Mouse (Mus musculus): Measurements from ENCODE around the gene Zdhhc13. TPM values are rescaled to one million over a fixed set of nuclear protein-coding genes. Genes with fewer than 3 reads are reported as not detected.
A peak's percentile ranks its signal among the peaks of the same experiment; 100 is the strongest.

The Zdhhc13 gene
- total RNA-seq, 2 experiments from 2014 or later: 7.7 to 19.7 TPM

GRCm38 (mm10) chr7:48836949-48837348, 48.1 kb downstream of the Zdhhc13 start:
- ATAC-seq (replicated peaks; ENCODE audit: low FRiP score, poor library complexity, severe bottlenecking): no peak

GRCm38 (mm10) chr7:48838434-48838833, 49.6 kb downstream of the Zdhhc13 start:
- ATAC-seq (replicated peaks; ENCODE audit: low FRiP score, poor library complexity, severe bottlenecking): no peak

- ATAC-seq (replicated peaks; ENCODE audit: low FRiP score, poor library complexity, severe bottlenecking): no peak
Observed at GRCm38 (mm10) chr7:48840545-48840944, 51.7 kb downstream of the Zdhhc13 start.

GRCm38 (mm10) chr7:48841538-48841937, 52.7 kb downstream of the Zdhhc13 start:
- no peak for ATAC-seq (replicated peaks; ENCODE audit: low FRiP score, poor library complexity, severe bottlenecking)

- ATAC-seq (replicated peaks; ENCODE audit: low FRiP score, poor library complexity, severe bottlenecking): no peak
Observed at GRCm38 (mm10) chr7:48842353-48842752, 53.5 kb downstream of the Zdhhc13 start.

- ATAC-seq (replicated peaks; ENCODE audit: low FRiP score, poor library complexity, severe bottlenecking): no peak
Observed at GRCm38 (mm10) chr7:48843541-48843940, 54.7 kb downstream of the Zdhhc13 start.

- no peak for ATAC-seq (replicated peaks; ENCODE audit: low FRiP score, poor library complexity, severe bottlenecking)
Observed at GRCm38 (mm10) chr7:48845213-48845973, 56.6 kb downstream of the Zdhhc13 start.

- no peak for ATAC-seq (replicated peaks; ENCODE audit: low FRiP score, poor library complexity, severe bottlenecking)
Observed at GRCm38 (mm10) chr7:48846755-48847154, 58.0 kb downstream of the Zdhhc13 start.

GRCm38 (mm10) chr7:48847820-48848650, 59.2 kb downstream of the Zdhhc13 start, which contains the start of gene Csrp3:
Gene Csrp3, minus strand, starts transcription at chr7:48848033.
- no peak; the same call in 1 of the 2 replicates for ATAC-seq (replicated peaks; ENCODE audit: low FRiP score, poor library complexity, severe bottlenecking)

- ATAC-seq (replicated peaks; ENCODE audit: low FRiP score, poor library complexity, severe bottlenecking): no peak
Observed at GRCm38 (mm10) chr7:48851529-48852104, 62.8 kb downstream of the Zdhhc13 start.

GRCm38 (mm10) chr7:48853496-48853895, 64.7 kb downstream of the Zdhhc13 start:
- no peak for ATAC-seq (replicated peaks; ENCODE audit: low FRiP score, poor library complexity, severe bottlenecking)

- no peak for ATAC-seq (replicated peaks; ENCODE audit: low FRiP score, poor library complexity, severe bottlenecking)
Observed at GRCm38 (mm10) chr7:48855461-48855860, 66.7 kb downstream of the Zdhhc13 start.

GRCm38 (mm10) chr7:48858257-48858656, 69.5 kb downstream of the Zdhhc13 start:
- no peak for ATAC-seq (replicated peaks; ENCODE audit: low FRiP score, poor library complexity, severe bottlenecking)

GRCm38 (mm10) chr7:48859362-48859761, 70.6 kb downstream of the Zdhhc13 start:
- no peak for ATAC-seq (replicated peaks; ENCODE audit: low FRiP score, poor library complexity, severe bottlenecking)

GRCm38 (mm10) chr7:48860948-48861347, 72.1 kb downstream of the Zdhhc13 start:
- no peak for ATAC-seq (replicated peaks; ENCODE audit: low FRiP score, poor library complexity, severe bottlenecking)

GRCm38 (mm10) chr7:48861796-48862195, 73.0 kb downstream of the Zdhhc13 start:
- no peak for ATAC-seq (replicated peaks; ENCODE audit: low FRiP score, poor library complexity, severe bottlenecking)

GRCm38 (mm10) chr7:48864199-48864598, 75.4 kb downstream of the Zdhhc13 start:
- ATAC-seq (replicated peaks; ENCODE audit: low FRiP score, poor library complexity, severe bottlenecking): no peak

- ATAC-seq (replicated peaks; ENCODE audit: low FRiP score, poor library complexity, severe bottlenecking): no peak
Observed at GRCm38 (mm10) chr7:48864671-48865458, 76.1 kb downstream of the Zdhhc13 start.

GRCm38 (mm10) chr7:48867576-48867975, 78.8 kb downstream of the Zdhhc13 start:
- 0 out of 2 replicates have a peak, but pooled peaks have one; percentile 23 for ATAC-seq (replicated peaks; ENCODE audit: low FRiP score, poor library complexity, severe bottlenecking)

- ATAC-seq (replicated peaks; ENCODE audit: low FRiP score, poor library complexity, severe bottlenecking): no peak
Observed at GRCm38 (mm10) chr7:48870144-48870543, 81.3 kb downstream of the Zdhhc13 start.
